Comparison of ENCODE assay signal across 17 mouse cellular contexts in genomic region chr3:73223185-73223584, GRCm38 (mm10).
"Had no signal": no experiment of that assay in that cellular context is flagged by ENCODE, and none has a peak within 500 bp of the region (broad histone marks: within the 10 kb centered on the region; RNA-seq: fewer than 3 reads in every experiment).

No protein-coding gene starts in this region.

- H3K27ac ChIP-seq: liver, embryonic 15.5 days; lung, embryonic 15.5 days; macrophage; midbrain, embryonic 13.5 days; neural tube, embryonic 12.5 days; stomach, embryonic 15.5 days; stomach, postnatal 0 days had no signal

- H3K4me1 ChIP-seq: liver, embryonic 15.5 days; lung, embryonic 15.5 days; megakaryocyte, embryonic 14.5 days; midbrain, embryonic 13.5 days; neural tube, embryonic 12.5 days; stomach, embryonic 15.5 days had no signal

- H3K9me3 ChIP-seq: liver, embryonic 15.5 days; lung, embryonic 15.5 days; megakaryocyte, embryonic 14.5 days; midbrain, embryonic 13.5 days; neural tube, embryonic 12.5 days; stomach, embryonic 15.5 days had no signal

- H3K36me3 ChIP-seq: liver, embryonic 15.5 days; lung, embryonic 15.5 days; midbrain, embryonic 13.5 days; neural tube, embryonic 12.5 days; stomach, embryonic 15.5 days had no signal

- H3K4me3 ChIP-seq: liver, embryonic 15.5 days; lung, embryonic 15.5 days; megakaryocyte, embryonic 14.5 days; midbrain, embryonic 13.5 days; neural tube, embryonic 12.5 days; stomach, embryonic 15.5 days had no signal

- H3K4me2 ChIP-seq: liver, embryonic 15.5 days; lung, embryonic 15.5 days; midbrain, embryonic 13.5 days; neural tube, embryonic 12.5 days; stomach, embryonic 15.5 days had no signal

- H3K9ac ChIP-seq: liver, embryonic 15.5 days; liver, postnatal 0 days; lung, embryonic 15.5 days; midbrain, embryonic 13.5 days; neural tube, embryonic 12.5 days; stomach, embryonic 15.5 days had no signal

- ATAC-seq: liver, postnatal 0 days; lung, postnatal 0 days; midbrain, embryonic 13.5 days had no signal

- DNase-seq: liver, postnatal 0 days; lung, adult 2 months; lung, postnatal 14 days; lung, postnatal 36 days; right cerebral cortex, postnatal 14 days; thymus, adult 2 months; thymus, postnatal 25 days; thymus, postnatal 4 days had no signal

- H3K27me3 ChIP-seq: liver, embryonic 15.5 days; lung, embryonic 15.5 days; megakaryocyte, embryonic 14.5 days; midbrain, embryonic 13.5 days; neural tube, embryonic 12.5 days; stomach, embryonic 15.5 days had no signal
